Mouse (Mus musculus) cerebellum, adult 2 months (tissue): Measurements from ENCODE around the gene C1ra. TPM values are rescaled to one million over a fixed set of nuclear protein-coding genes. Genes with fewer than 3 reads are reported as not detected.
A peak's percentile ranks its signal among the peaks of the same experiment; 100 is the strongest.
"Not testable (repeated sequence)": the region's sequence is repeated elsewhere in the genome, so short reads cannot be mapped to it uniquely, and the experiment has no call there.

ENCODE experiments used
- DNase-seq, 2 experiments: peaks; one replicate each; pipeline ENCODE4 v3.0.0; 2021
- H3K27ac ChIP-seq: fragments of 200-500 bp; 2 replicates; pipeline ENCODE4 v1.5.1; 2012; ENCODE audit warnings: low read length, control low read depth, inconsistent platforms; ENCODE audit not compliant: insufficient read depth
- H3K27me3 ChIP-seq: fragments of 200-500 bp; 2 replicates; pipeline ENCODE4 v1.6.1; 2012; ENCODE audit warnings: inconsistent platforms, mild to moderate bottlenecking, low read length, moderate library complexity; ENCODE audit not compliant: control insufficient read depth, insufficient read depth
- H3K4me1 ChIP-seq: fragments of 200-500 bp; 2 replicates; pipeline ENCODE4 v1.6.1; 2011; ENCODE audit warnings: low read length; ENCODE audit not compliant: control insufficient read depth, insufficient read depth
- H3K4me3 ChIP-seq: fragments of 200-500 bp; replicated peaks from 2 replicates; pipeline ENCODE3; 2011; ENCODE audit warnings: mild to moderate bottlenecking, low read depth, low read length, control low read depth; ENCODE audit not compliant: insufficient read depth
- CTCF ChIP-seq: fragments of 200-500 bp; IDR thresholded peaks from 2 replicates; pipeline ENCODE4 v1.5.1; 2011; ENCODE audit warnings: low read depth, mild to moderate bottlenecking, control low read depth, low read length, moderate library complexity, borderline replicate concordance; ENCODE audit not compliant: insufficient read depth
- POLR2A ChIP-seq: fragments of 200-500 bp; IDR thresholded peaks from 2 replicates; pipeline ENCODE4 v1.6.1; 2011; ENCODE audit warnings: low read length, control low read depth, borderline replicate concordance; ENCODE audit not compliant: insufficient read depth
- WGBS: fragments of 180-500 bp; shearing (Covaris S2); methylation state at CpG from one replicate; pipeline ENCODE4 v1.1.7; 2018; 5-methylcytosine and 5-hydroxymethylcytosine counted together
- polyA plus RNA-seq: library from polyadenylated mRNA; depleted of rRNA; stranded (reverse); fragments of >200 nt; gene quantifications from 2 replicates; pipeline ENCODE4 v1.2.3, GENCODE M21; 2012

The C1ra gene
- polyA plus RNA-seq, 1 experiment: 0.47 TPM

DNA sequence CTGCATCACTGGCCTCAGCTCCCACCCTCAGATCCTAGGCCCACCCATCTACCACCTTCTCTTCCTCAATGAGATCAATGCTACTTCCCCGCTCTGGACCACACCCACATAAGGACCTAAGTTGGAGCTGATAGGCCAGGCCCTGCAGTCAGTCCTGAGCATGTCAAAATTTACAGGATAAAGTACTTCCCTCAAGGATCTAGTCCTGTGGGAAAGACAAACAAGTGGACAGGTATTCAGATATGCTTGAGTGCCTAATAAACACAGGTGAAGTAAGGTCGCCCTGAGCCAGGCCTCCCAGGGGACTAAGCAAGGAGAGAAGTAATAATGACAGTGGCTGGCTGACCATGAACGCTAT is 32.7 kb upstream of the C1ra start:
- TF ChIP-seq CTCF: no peak
- TF ChIP-seq POLR2A: no peak
- no peak overlapping the region for H3K4me3 ChIP-seq
- no peaks in the 10 kb centered on the region for H3K27me3 ChIP-seq
- DNase-seq: no peak
- 93% methylated on average over 3 of the region's 3 CpGs for WGBS
- no peaks in the 10 kb centered on the region for H3K4me1 ChIP-seq
- H3K27ac ChIP-seq: no peak overlapping the region

DNA sequence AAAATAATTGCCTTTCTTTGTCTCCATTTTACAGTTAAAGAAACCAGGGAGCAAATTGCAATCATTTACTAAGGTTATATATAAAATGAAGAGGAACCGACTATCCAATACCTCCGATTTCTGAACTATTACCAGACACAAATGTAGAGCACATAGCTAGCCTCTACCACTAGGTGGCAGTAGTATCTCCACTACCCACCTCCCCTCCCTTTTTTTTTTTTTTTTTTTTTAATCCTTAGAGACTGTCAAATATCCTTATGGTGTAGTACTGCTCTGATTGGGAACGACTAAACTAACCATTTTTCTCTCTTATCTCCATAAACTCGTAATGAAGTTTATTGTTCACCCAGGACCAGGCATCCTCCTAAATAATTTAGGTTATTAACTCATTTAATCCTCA is 31.9 kb upstream of the C1ra start:
- DNase-seq: peak in 1 of 2 experiments; percentile 50
- Histone ChIP-seq H3K27me3 (no peaks in the 10 kb centered on the region), H3K27ac (no peak overlapping the region), H3K4me1 (no peaks in the 10 kb centered on the region), H3K4me3 (no peak overlapping the region)
- no peak for TF ChIP-seq CTCF
- no peak for TF ChIP-seq POLR2A
- WGBS: 41% methylated on average over 4 of the region's 4 CpGs

DNA sequence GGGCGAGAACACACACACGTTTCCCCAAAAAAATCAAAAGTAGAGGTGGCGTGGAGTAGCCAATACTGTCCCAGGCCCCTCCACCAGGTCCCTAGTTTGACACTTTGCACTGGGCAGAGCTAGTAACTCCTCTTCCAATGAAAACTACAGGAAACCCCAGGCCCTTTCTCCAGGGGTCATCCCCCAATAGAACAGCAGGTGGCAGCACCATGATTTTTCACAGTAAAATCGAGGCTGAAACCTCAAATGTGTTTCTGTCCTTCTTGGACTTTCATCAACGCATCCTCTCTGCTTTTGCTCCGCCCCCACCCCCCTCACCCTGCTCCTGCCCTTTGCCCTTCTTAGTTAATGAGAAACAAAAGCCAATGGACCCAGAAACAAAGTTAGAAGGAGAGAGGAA is 30.6 kb upstream of the C1ra start:
- WGBS: 32% methylated on average over 6 of the region's 6 CpGs
- DNase-seq: peak in 1 of 2 experiments; percentile 58

DNA sequence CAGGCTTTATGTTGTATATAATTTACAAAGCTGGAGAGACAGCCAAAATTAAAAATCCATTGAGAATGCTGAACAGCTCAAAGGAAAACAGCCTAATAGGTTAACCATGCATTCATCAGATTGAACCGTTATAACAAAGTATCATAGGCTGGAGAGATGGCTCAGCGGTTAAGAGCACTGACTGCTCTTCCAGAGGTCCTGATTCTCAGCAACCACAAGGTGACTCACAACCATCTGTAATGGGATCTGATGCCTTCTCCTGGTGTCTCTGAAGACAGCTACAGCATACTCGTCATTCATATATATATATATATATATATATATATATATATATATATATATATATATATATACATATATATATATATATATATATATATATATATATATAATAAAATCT is 28.4 kb upstream of the C1ra start:
- H3K4me3 ChIP-seq, H3K27me3 ChIP-seq, H3K4me1 ChIP-seq, H3K27ac ChIP-seq, DNase-seq: not testable (repeated sequence)
- WGBS: 75% methylated on average over 3 of the region's 3 CpGs

More for the DNA sequence above, 30.6 kb upstream of the C1ra start:
- TF ChIP-seq CTCF: peak; percentile 50
- TF ChIP-seq POLR2A: no peak
- Histone ChIP-seq H3K27ac (no peak overlapping the region), H3K4me3 (no peak overlapping the region), H3K4me1 (no peaks in the 10 kb centered on the region), H3K27me3 (no peaks in the 10 kb centered on the region)

DNA sequence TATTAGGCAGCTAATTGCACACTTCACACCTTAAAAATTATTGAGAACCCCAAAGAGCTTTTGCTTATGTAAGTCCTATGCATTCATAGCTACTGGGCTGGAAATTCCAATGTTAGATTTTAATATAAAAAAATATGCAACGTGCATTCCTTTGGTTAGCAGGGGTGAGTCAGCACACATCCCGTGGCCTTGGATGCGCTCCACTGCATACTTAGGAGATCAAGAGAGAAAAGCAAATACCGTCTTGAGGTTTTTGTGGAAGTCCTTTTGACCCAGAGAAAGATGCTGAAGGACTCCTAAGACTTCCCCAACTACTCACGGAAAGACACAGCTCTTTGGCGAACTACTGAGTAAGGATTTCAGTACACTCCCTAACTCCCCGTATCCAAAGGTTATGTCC is 27.4 kb upstream of the C1ra start:
- 85% methylated on average over 7 of the region's 7 CpGs for WGBS
- DNase-seq: no peak
- TF ChIP-seq POLR2A (no peak), CTCF (no peak)
- Histone ChIP-seq H3K4me1 (no peaks in the 10 kb centered on the region), H3K4me3 (no peak overlapping the region), H3K27me3 (no peaks in the 10 kb centered on the region), H3K27ac (no peak overlapping the region)

DNA sequence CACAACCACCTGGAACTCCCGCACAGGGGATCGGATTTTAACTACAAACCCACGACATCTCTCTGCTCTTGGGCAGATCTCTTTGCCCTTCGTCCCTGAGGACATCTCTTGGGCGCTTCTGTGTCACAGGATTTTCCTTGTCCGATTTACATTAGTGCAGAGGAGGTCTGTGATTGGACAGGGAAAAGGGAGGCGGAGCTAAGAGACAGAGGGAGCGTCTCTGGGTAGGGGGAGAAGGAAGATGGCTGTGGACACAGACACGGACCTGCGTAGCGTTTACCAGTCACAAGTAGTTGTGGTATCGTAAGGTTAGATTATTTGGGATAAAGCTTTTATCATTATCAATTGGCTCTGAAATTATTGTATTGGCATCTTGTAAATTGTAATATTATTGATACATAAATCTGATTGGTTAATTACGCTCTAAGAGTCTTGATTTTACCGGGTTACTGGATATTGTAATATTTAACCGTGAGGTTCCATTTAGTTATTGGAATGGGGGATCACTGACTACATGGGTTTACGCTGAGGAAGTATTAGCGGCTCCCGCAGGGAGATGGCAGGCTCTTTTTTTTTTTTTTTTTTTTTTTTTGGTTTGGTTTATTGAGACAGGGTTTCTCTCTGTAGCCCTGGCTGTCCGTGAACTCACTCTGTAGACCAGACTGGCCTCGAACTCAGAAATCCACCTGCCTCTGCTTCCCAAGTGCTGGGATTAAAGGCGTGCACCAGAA is 26.6 kb upstream of the C1ra start:
- Histone ChIP-seq H3K4me1 (no peaks in the 10 kb centered on the region), H3K27me3 (no peaks in the 10 kb centered on the region), H3K4me3 (peak overlapping the region; percentile 54), H3K27ac (no peak overlapping the region)
- WGBS: 32% methylated on average over 21 of the region's 21 CpGs
- TF ChIP-seq POLR2A (no peak), CTCF (no peak)
- DNase-seq: peak in 1 of 2 experiments; percentile 40

DNA sequence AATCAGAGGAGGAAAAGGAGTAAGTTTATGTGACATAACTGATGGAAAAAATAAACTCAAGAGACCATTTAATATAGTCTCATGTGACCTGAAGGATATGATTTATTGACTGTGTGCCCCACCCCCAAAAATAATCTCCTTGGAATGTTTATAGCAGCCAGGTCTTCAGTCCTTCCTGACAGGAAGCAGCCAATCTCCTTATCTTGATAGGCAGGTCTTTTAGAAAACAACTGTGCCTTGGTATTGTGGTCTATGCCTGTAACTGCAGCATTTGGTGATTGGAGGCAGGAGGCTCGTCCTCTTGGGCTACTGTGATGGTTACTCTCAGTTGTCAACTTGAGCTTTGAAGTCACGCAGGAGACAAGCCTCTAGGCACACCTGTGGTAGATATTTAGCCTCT is 24.7 kb upstream of the C1ra start:
- no peak for DNase-seq
- no peaks in the 10 kb centered on the region for H3K4me1 ChIP-seq
- no peak overlapping the region for H3K27ac ChIP-seq
- TF ChIP-seq CTCF (no peak), POLR2A (no peak)
- H3K27me3 ChIP-seq: no peaks in the 10 kb centered on the region
- no peak overlapping the region for H3K4me3 ChIP-seq
- WGBS: 75% methylated on average over 2 of the region's 2 CpGs

DNA sequence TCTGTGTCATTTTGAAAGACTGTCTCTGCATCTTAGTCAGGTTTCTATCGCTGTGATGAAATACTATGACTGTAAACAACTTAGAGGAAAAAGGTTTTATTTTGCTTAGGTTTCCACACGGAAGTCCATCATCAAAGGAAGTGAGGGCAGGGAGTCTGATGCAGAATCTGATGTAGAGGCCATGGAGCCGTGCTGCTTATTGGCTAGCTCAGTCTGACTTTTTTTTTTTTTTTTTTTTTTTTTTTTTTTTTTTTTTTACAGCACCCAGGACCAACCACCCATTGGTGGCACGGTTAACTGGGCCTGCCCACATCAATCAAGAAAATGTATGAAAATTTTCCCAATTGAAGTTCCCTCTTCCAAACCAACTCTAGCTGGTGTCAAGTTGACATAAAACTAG is 23.3 kb upstream of the C1ra start:
- no peak for DNase-seq
- H3K27me3 ChIP-seq: no peaks in the 10 kb centered on the region
- TF ChIP-seq POLR2A (no peak), CTCF (no peak)
- 83% methylated on average over 4 of the region's 4 CpGs for WGBS
- H3K27ac ChIP-seq: no peak overlapping the region
- no peak overlapping the region for H3K4me3 ChIP-seq
- H3K4me1 ChIP-seq: no peaks in the 10 kb centered on the region; the same call in 1 of the 2 replicates
